Mouse (Mus musculus): ENCODE measurements around the gene Fam76b.
"Not testable (repeated sequence)": the region's sequence is repeated elsewhere in the genome, so short reads cannot be mapped to it uniquely, and the experiment has no call there.

Gene Fam76b

DNA sequence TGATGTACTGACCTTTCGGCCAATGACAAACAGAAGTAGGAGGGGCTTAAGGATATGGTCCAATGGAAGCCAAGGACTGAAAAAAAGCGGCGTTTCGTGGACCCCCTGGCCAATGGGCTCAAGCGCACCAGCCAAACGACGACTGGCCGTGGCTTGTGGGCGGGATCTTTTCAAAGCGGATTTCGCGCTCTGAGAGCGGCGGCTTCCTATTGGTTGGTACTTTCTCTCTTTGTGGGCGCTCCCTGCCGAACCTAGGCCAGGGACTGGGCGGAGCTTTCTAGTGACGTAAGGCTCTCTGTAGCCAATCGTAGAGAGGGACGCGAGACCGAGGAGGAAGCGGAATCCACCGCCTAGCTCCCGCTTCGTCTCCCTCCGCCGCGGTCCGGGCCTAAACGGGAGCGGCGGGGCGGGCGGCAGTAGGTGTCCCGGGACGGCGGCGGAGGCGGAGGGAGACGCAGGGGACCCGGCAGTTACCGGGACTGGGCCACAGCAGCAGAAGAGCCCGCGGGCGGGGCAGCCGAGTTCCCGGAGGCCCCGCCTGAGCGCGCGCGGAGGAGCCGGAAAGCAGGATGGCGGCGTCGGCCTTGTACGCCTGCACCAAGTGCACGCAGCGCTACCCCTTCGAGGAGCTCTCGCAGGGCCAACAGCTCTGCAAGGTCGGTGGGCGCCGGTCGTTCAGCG lies at the start of gene Fam76b:
Gene Fam76b, plus strand, starts transcription at position 311 of the 681 bp plus-strand sequence.
- peak; percentile 99 to 100 for DNase-seq (ENCODE audit: low spot score in 2 of 2)

DNA sequence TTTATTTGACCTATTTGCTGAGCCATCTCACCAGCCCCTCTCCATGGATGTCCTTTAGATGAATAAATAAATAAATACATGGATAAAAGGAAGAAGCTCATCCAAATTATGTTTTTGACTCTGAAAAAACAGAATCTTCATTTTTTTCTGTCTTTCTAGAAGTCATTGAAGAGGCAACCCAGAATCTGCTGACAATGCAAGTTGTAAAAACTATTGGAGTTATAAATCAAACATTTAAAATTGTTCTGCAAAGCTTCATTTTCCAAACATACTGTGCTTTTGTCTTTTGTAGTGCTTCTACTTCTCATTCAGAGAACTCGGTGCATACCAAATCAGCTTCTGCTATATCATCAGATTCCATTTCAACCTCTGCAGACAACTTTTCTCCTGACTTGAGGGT lies 45.5 kb upstream of the Fam76b start:
- DNase-seq (ENCODE audit: low spot score in 2 of 2) = no peak

DNA sequence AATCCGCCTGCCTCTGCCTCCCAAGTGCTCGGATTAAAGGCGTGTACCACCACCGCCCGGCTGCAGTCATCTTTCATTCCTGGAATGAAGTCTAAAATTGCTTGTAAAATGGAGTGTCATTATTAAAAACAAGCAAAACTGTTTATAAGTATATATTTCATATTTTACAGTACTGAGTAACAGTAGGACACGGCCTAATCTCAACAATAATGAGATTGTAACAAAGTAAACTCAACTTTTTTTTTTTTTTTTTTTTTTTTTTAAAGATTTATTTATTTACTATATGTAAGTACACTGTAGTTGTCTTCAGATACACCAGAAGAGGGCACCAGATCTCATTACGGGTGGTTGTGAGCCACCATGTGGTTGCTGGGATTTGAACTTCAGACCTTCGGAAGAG lies 36.7 kb upstream of the Fam76b start:
- DNase-seq (ENCODE audit: low spot score in 2 of 2) = not testable (repeated sequence)

DNA sequence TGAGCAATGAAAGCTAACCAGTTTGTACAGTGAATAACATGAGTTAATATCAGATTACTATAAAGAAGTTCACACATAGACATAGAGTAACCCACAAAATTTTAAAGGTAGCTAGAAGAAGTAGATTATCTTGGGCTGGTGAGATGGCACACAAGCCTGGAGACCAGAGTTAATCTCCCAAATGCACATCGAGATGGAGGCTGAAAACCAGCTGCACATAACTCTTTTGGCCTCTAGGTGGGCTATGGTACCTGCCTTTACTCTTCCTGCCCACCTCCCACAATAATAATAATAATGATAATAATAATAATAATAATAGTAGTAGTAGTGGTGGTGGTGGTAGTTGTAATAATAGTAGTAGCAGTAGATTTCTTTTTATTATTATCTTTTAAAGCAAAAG lies 33.2 kb upstream of the Fam76b start:
- DNase-seq (ENCODE audit: low spot score in 2 of 2) = no peak

DNA sequence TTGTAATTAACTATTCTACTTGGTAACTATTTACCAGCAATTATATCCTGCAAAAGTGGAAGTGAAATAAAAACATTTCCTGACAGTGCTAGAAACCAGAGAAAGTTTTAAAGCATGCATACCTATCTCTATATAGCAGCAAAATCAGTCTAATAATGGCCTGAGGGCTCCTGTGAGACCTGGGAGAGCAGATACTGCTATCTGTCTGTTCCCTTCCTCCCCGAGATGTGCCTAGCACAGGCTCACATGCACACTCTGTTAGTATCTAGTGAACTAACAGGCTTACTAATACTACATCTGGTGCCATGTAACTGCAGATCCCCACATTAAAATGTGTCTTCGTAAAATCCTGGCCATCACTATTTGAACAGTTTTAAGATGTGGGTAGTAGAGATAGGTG lies 32.8 kb upstream of the Fam76b start:
- no peak for DNase-seq (ENCODE audit: low spot score in 2 of 2)

DNA sequence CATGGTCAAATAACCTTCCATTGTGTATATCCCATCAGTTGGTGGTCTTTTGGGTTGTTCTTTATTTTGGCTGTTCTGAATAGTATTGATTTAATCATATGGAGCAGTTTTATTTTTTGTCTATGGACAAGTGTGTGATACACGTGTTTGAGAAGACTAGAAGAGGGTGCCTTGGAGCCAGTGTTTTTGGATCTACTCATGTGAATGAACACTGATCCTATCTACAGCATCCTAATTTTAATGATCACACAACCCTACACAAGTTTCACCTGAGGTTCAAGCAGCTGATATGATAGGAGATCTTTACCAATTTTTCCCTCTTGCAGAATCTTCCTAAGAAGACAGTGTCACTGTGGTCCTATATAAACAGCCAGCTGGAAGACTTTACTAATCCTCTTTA lies 23.0 kb upstream of the Fam76b start:
- no peak for DNase-seq (ENCODE audit: low spot score in 2 of 2)

DNA sequence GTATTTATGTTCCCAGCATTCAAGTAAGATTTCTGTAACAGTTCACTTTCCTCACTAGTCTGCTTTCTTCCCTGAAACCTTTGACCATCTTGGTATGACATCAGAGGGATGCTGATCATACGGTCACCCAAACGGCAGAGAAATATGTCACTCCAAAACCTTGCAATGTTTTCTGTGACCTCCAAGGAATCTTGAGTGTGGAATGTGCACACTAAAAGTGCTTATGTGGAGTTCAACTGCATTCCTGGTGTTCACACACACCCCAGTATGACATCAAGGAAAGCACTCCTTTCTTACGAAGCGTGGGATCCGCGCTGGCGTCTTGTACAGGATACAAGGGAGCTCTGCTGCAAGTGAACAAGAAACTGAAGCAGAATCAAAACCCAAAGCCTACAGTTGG lies 20.7 kb upstream of the Fam76b start:
- DNase-seq (ENCODE audit: low spot score in 2 of 2) = no peak

DNA sequence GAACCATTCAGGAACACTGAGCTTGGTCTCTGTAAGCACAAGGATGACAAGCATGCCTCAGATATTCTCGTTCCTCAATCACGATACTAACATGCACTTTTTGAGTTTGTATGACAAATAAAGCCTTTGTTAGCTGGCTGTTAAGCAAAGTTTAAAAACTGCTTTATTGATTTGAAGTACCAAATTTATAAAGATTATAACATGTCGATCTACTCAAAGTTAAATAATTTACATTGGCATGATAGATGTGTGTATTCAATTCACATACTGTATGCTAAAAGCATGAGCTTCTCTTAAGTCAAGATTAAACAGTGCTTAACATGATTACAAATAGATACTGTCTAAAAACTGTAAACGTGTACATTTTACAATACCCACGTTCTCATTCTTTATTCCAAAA lies 19.9 kb upstream of the Fam76b start:
- DNase-seq (ENCODE audit: low spot score in 2 of 2) = no peak

DNA sequence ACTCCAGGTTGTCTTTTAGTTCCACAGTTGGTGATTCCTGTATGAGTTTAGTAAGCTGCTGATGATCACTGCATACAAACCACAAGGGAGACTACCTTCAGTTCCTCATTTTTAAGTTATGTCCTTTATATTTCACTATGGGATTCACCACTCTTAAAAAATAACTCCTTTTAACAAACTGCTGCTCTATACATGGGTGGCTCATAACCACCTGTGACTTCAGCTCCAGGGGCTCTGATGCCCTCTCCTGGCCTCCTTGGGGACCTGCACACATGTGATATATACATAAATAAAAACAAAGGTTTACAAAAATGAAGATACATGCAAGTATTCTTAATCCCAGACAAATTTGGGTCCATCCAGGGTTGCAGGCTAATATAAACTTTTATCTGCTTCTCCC lies 17.6 kb upstream of the Fam76b start:
- DNase-seq (ENCODE audit: low spot score in 2 of 2) = no peak

DNA sequence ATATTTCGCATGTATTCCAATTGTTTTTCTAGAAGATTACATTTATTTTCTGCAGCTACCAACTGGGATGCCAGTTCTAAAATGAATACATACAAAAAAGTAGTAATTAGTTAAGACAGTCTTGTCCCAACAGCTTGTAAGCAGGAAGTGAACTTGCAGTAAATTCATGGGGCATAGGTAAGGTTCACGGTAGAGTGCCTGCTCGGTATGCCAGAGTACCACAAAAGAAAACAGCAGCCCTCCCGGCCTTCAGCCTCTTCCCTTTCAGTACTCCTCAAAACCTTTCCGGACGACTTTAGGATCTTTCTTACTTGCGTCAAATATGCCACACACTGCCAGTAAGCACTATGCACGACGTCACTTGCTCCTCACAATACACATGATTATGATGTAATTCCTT lies 9.1 kb upstream of the Fam76b start:
- no peak for DNase-seq (ENCODE audit: low spot score in 2 of 2)

DNA sequence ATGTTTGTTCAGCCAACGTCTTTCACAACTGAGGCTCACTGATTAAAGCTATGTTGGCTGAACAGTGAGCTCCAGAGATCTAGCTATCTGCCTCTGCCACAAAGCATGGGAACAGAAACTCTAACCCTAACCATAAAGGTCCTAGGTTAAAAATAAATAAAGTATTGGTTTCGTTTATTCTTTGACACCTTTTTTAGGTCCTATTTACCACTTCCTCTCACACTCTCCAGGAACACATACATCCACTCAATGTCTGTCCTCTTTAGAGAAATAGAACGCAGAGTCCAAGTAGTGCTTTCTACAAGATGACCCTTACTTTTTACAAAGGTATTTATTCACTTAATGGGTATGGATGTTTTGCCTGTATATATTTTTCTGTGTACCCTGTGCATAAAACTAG lies 6.7 kb upstream of the Fam76b start:
- DNase-seq (ENCODE audit: low spot score in 2 of 2) = no peak

DNA sequence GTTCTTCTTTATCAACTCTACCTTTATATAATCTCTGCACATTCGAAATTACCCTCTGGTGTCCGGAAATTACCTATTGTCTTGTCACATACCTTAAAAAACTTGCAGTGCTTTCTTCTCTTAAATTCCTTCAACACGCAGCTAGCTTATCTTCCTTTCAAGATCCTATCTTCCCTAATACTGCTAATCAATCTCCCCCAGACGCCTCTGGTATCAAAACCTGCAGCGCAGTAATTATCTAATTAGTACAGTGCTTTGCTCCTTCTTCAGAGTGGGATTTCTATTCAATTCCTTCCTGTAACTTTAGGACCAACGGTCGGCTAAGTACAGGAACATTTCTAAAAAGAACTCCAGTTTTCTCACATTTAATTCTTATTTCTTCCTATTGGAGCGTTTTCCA lies 1.6 kb upstream of the Fam76b start:
- no peak for DNase-seq (ENCODE audit: low spot score in 2 of 2)

DNA sequence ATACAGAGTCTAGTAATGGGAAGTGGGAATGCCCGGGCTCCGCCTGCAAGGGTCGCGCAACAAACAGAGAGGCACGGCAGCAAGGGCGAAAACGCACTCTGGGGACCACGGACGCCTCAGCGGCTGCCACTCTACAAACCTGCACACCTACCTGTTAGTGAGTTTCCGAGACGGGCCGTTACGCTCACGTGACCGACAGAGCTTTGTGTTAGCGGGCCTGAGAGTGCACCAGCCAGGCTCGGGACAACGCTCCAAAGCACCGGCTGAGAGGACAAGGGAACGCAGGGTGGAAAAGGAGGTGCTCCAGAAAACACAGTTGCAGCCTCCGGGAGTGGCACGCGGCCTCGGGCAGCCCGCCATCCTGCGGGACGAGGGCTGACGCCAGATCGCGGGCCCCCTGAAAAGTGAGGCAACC lies 1.1 kb upstream of the Fam76b start:
- DNase-seq (ENCODE audit: low spot score in 2 of 2) = peak in 1 of 2 experiments; percentile 58

DNA sequence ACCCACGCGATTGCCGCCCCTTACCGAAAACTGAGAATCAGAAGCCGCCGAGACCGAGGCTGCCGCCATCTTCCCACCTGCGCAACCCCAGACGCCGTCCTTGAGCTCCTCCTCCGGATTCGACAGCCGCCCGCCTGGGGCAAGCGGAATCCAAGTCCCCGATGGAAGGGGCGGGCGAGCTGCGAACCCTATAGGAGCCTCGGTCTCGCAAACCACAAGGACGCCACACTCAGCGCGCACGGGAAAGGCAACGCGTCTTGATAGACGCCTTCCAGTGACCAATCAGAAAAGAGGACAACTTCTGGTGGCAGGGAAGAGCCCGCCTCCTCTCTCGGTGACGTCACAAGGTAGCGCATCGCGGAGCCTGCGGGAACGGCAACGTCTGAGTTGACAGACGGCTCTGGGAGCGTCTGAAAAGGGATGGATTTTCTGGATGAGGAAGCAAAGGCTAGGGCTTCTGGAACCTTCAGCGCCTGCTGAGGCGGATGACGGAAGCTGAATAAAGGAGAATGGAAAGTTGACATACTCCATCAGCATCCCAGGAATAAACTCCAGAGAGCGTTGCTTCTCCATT lies 597 bp upstream of the Fam76b start, which contains the start of gene Cep57:
Gene Cep57, minus strand, starts transcription at position 276 of the 574 bp plus-strand sequence.
- peak; percentile 96 to 97 for DNase-seq (ENCODE audit: low spot score in 2 of 2)

DNA sequence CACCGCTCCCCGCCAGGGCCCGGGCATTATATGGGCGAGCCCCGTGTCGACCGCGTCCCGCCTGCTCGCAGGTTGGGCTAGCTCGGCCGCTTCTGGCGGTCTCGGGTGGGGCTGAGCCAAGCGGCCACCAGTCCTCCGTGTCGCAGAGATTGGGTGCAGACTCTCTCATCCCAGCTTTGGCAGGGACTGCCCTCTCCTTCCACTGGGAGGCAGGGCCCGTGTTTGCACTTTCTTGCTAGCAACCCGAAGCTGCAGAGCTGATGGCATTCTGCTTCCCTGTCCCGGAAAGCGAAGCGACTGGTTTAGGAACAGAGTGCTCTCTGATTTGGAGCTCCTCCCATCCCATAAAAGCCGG lies 548 bp downstream of the Fam76b start:
- DNase-seq (ENCODE audit: low spot score in 2 of 2) = no peak

DNA sequence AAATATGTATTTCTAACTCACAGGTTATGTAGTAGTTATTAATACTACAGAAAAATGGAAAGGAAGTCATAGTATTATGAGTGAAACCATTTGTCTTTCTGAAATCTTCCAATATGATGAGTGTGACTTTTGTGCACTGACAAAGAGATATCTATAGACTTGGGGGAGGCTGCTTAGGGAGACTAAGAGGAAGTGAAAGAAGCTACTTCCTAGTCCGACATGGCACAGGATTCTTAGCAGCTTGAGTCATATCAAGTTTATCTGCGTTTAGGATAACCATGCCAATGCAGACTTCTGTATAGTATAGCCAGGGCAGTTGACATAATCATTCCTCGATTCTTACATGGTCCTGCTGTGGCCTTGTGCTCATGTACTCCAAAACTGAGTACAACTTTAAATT lies 7.7 kb downstream of the Fam76b start:
- DNase-seq (ENCODE audit: low spot score in 2 of 2) = no peak

DNA sequence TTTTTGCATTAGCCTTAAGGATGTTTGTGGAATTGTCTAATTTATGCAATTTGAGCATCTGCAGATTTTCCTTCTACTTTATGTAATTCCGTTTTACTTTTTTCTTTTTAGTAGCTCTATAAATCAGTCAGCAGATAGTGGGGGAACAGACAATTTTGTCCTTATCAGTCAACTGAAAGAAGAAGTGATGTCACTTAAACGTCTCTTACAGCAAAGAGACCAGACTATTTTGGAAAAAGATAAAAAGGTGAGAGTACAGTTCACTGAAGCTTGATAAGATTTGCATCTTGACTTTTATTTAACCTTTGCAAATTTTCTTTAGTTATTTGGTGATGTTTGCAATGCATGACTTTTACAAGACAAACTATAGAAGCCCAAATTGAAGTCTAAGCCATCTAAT lies 9.2 kb downstream of the Fam76b start:
- DNase-seq (ENCODE audit: low spot score in 2 of 2) = no peak

DNA sequence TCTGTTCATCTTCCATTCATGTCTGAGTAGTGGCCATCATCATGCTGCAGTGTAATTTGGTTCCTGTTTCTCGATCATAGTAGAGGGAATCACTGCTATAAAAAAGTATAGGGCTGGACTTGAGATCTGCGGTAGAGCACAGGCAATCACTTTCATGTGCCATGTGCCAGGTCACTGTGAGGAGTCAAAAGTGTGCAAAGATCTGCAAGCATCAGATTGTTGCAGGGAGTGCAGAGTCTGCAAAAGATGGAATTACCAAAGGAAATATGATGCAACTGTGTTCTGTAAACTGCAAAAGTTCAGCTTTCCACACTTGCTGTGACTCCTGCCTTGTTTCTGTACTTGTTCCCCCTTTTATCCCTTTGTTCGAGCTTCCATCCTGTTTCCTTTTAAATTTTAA lies 20.1 kb downstream of the Fam76b start:
- no peak for DNase-seq (ENCODE audit: low spot score in 2 of 2)

DNA sequence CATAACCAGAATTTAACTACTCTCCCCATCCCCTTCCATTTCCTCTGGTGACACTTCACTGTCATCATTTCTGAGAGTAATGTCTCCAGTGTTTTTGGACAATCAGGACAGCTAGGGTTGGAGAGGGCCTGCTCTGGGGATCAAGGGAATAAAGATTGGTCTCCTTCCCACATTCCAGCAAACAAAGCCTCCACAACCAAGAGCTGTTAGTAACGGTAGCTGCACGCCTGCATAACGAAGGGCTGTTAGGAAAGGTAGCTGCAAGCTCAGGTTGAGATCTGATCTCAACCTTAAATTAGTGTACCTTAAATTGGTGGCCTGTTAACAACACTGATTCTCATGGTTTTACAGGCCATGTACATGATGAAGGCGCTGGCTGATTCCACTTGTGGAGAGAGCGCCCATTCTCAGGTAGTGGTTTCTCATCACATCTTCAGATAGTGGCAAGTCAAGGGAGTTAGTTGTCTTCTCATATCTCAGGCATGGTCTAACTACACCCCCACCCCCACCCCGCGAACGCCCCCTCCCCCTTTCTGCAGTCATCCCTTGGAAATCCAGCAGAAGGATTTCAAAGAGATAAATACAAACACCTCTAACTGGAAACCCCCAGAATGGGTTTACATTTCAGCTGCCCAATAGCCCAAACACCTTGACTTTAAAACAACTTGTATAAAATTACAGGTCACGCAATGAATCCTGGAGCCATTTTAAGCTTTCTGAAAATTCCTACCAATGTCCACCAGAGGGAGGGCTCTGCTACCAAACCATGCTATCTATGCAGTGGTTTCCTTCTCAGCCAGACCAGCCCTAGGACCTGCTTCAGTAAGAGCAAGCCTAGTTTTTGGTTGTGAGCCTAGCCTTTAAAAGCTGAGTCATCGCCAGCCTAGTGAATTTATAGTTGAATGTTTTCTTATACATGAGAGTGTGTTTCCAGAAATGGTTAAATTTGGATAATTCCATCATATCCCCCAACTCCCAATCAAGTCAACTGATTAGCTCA lies 21.3 kb downstream of the Fam76b start:
- peak in 1 of 2 experiments; percentile 39 for DNase-seq (ENCODE audit: low spot score in 2 of 2)

DNA sequence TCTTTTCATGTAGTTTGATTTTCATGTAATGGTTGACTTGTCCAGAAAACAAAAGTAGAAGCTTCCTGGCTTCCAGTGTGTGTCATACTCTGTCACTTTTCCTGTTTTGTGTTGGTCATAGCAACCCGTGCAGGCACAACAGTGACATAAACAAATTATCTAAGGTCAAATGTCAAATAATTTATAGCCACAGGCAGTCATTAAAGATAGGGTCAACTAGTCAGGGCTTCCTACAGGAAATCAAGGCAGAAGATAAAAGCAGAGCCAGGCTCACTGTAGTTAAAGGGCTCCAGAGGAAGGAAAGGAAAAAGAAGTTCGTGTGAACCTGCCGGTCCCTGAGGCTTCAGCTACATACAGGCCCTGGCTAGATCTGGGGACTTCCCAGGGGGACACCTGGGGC lies 26.4 kb downstream of the Fam76b start:
- DNase-seq (ENCODE audit: low spot score in 2 of 2) = no peak

DNA sequence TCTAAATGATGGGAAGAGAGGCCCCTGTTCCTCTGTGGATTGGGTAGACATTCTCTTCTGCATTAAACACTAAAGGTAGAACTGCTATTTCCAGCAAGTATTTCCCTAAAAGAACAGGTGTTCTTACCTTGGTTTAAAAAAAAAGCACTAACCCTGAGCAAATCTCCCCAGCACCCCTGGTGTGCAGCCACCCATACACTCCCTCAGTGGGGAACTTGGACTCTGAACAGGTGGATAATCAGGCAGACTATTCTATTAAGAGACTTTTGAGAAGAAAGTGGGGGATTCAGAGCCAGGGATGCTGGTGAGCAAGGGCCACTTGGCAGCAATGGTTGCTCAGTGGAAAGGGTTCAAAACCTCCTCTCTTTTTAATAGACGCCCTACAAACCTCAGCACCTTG lies 28.7 kb downstream of the Fam76b start:
- DNase-seq (ENCODE audit: low spot score in 2 of 2) = no peak

DNA sequence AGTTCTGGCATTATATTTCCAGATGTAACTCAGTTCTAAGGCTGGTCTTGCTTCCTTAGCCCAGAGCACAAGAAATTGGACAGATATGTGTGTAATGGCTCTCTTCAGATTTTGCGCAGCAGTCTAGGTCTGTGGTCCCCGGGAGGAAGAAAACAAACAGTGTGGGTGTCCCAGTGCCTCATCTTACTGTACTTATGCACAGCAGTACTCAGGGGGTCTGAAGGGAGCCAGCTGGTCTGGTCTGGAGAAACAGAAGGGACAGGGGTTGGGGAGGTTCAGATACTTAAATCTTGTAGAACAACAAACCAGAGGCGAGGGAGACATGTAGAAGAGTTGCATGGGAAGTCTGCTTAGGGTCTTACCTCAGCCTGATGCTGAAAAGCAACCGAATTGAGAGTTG lies 29.3 kb downstream of the Fam76b start:
- DNase-seq (ENCODE audit: low spot score in 2 of 2) = no peak

DNA sequence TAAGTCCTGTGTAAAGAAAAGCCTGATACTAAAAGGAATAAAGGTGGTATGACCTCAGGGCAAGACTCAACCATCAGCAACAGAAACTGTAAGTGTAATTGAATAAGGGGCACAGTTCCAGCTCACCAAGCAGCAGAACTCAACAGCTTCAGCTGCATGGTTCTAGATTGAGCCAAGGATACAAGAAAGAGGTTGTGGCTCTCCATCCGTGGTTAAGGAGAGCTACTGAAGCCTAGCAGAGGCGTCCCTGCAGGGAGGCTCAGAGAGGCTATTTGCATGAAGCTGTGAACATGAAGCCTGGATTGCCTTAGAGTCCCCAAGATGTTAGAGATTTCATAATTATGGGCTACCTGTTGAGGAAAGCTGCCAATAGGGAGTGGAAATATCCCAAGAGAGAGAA lies 40.1 kb downstream of the Fam76b start:
- no peak for DNase-seq (ENCODE audit: low spot score in 2 of 2)
